Mouse (Mus musculus) embryonic fibroblast, embryonic 13.5 days (primary cell): ENCODE results near the gene Chst15.

Experiments used
- CTCF ChIP-seq: IDR thresholded peaks from 2 replicates; pipeline ENCODE4 v1.5.1; 2011; ENCODE audit warnings: mild to moderate bottlenecking, control low read depth, low read length, moderate library complexity, borderline replicate concordance; ENCODE audit not compliant: insufficient read depth
- POLR2A ChIP-seq: IDR thresholded peaks from 2 replicates; pipeline ENCODE4 v1.6.1; 2011; ENCODE audit warnings: low read depth, mild to moderate bottlenecking, control low read depth, low read length, moderate library complexity

DNA sequence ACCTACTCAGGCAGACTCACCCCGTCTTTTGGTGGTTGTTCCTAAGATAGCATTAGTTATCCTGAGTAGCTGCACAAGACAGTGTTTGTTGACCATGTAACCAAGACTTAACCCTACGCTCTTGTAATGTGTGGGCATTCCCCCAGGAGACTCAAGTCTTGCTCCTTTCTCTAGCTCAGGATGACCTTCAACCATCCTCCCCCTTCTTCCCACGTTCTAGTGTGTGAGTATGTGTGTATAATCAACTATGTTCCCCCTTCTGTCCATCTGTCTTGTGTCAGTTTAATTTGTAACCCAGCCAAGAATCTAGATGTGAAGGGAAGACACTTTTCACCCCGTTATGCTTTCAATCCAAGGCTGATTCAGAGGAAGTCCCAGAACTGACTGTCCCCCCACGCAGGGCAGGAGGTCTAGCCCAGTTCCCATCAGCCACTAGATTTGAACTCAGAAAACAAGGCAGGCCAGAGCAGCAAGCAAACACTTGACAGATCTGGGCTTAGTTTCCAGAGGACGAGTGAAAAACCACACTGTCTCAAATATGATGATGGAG lies 9.2 kb downstream of the Chst15 start:
- TF ChIP-seq POLR2A (no peak), CTCF (no peak)
